In genomic region chr10:98645681-98646122, GRCm38 (mm10) we compare ENCODE assay signal across 11 mouse cellular contexts.
DNase-seq lines count a peak whose midpoint lies in the region; ATAC-seq and TF ChIP-seq lines count a peak whose summit lies in the region.
"Had no signal": no experiment of that assay in that cellular context is flagged by ENCODE, and none has a peak within 500 bp of the region (broad histone marks: within the 10 kb centered on the region; RNA-seq: fewer than 3 reads in every experiment).

No protein-coding gene starts in this region.

- no peak for ATAC-seq in midbrain, embryonic 11.5 days (ENCODE audit: low FRiP score)
- ATAC-seq in forebrain, postnatal 0 days, result peak; percentile 90
- 0 out of 2 replicates have a peak, but pooled peaks have one; percentile 17 for ATAC-seq in neural tube, embryonic 15.5 days (ENCODE audit: low FRiP score)
- no peak for ATAC-seq in heart, embryonic 11.5 days (replicated peaks; ENCODE audit: insufficient number of reproducible peaks, low FRiP score, low TSS enrichment)

- H3K36me3 ChIP-seq in midbrain, embryonic 11.5 days (ENCODE audit: control insufficient read depth, insufficient read depth, low read length), result no peaks in the 10 kb centered on the region
- H3K36me3 ChIP-seq in midbrain, embryonic 10.5 days, result no peaks in the 10 kb centered on the region
- no peaks in the 10 kb centered on the region for H3K36me3 ChIP-seq in forebrain, postnatal 0 days (ENCODE audit: insufficient read depth)
- no peaks in the 10 kb centered on the region for H3K36me3 ChIP-seq in neural tube, embryonic 15.5 days
- H3K36me3 ChIP-seq in heart, embryonic 11.5 days (ENCODE audit: control insufficient read depth, insufficient read depth, low read length), result no peaks in the 10 kb centered on the region
- H3K36me3 ChIP-seq: stomach, embryonic 15.5 days had no signal

- 92% methylated on average over 10 of the region's 10 CpGs for WGBS in midbrain, embryonic 11.5 days
- 88% methylated on average over 10 of the region's 10 CpGs for WGBS in midbrain, embryonic 10.5 days
- WGBS in forebrain, postnatal 0 days, result 66% methylated on average over 10 of the region's 10 CpGs
- WGBS in neural tube, embryonic 15.5 days, result 74% methylated on average over 10 of the region's 10 CpGs
- 72% methylated on average over 10 of the region's 10 CpGs for WGBS in heart, embryonic 11.5 days (ENCODE audit: insufficient replicate concordance)

- H3K9me3 ChIP-seq in midbrain, embryonic 11.5 days (ENCODE audit: control insufficient read depth, low read length), result no peaks in the 10 kb centered on the region
- H3K9me3 ChIP-seq in midbrain, embryonic 10.5 days (replicated peaks), result no peaks in the 10 kb centered on the region
- no peaks in the 10 kb centered on the region for H3K9me3 ChIP-seq in forebrain, postnatal 0 days (ENCODE audit: low read length)
- no peaks in the 10 kb centered on the region for H3K9me3 ChIP-seq in neural tube, embryonic 15.5 days (replicated peaks)
- H3K9me3 ChIP-seq in heart, embryonic 11.5 days (replicated peaks; ENCODE audit: control insufficient read depth, low read length), result no peaks in the 10 kb centered on the region
- H3K9me3 ChIP-seq: stomach, embryonic 15.5 days had no signal

- no peak overlapping the region for H3K9ac ChIP-seq in midbrain, embryonic 11.5 days (ENCODE audit: low read length)
- no peak overlapping the region for H3K9ac ChIP-seq in forebrain, postnatal 0 days
- no peak overlapping the region for H3K9ac ChIP-seq in neural tube, embryonic 15.5 days (replicated peaks)
- H3K9ac ChIP-seq in heart, embryonic 11.5 days (ENCODE audit: low read depth, low read length), result no peak overlapping the region
- H3K9ac ChIP-seq: lung, embryonic 14.5 days; stomach, embryonic 15.5 days had no signal

- no peak overlapping the region for H3K27ac ChIP-seq in midbrain, embryonic 11.5 days (ENCODE audit: low read depth, low read length)
- no peak overlapping the region for H3K27ac ChIP-seq in midbrain, embryonic 10.5 days (replicated peaks)
- peak overlapping the region; percentile 72 for H3K27ac ChIP-seq in forebrain, postnatal 0 days (ENCODE audit: low read depth, low read length)
- no peak overlapping the region for H3K27ac ChIP-seq in neural tube, embryonic 15.5 days (replicated peaks)
- H3K27ac ChIP-seq in heart, embryonic 11.5 days (ENCODE audit: low read depth, low read length), result no peak overlapping the region
- H3K27ac ChIP-seq: kidney, postnatal 0 days; stomach, embryonic 15.5 days had no signal

- H3K4me1 ChIP-seq in midbrain, embryonic 11.5 days (ENCODE audit: control insufficient read depth, insufficient read depth, low read length), result no peaks in the 10 kb centered on the region
- no peaks in the 10 kb centered on the region for H3K4me1 ChIP-seq in midbrain, embryonic 10.5 days
- H3K4me1 ChIP-seq in forebrain, postnatal 0 days (ENCODE audit: insufficient read depth), result peaks cover 12% of the 10 kb centered on the region; the same call in 1 of the 2 replicates
- H3K4me1 ChIP-seq in neural tube, embryonic 15.5 days, result no peaks in the 10 kb centered on the region; the same call in 1 of the 2 replicates
- H3K4me1 ChIP-seq in heart, embryonic 11.5 days (ENCODE audit: control insufficient read depth, insufficient read depth, low read length), result no peaks in the 10 kb centered on the region
- H3K4me1 ChIP-seq: stomach, embryonic 15.5 days had no signal

- DNase-seq in midbrain, embryonic 11.5 days (ENCODE audit: low spot score, missing footprints), result peak; percentile 68
- no peak for DNase-seq in midbrain, embryonic 10.5 days (ENCODE audit: low spot score)
- DNase-seq in cerebellum, adult 8-10 months, result peak; percentile 46
- DNase-seq in forebrain, postnatal 0 days, result peak; percentile 62
- no peak for DNase-seq in lung, postnatal 14 days
- DNase-seq: lung, embryonic 14.5 days; right cerebral cortex, adult 18-20 months had no signal

- no peak overlapping the region for H3K4me2 ChIP-seq in midbrain, embryonic 11.5 days
- H3K4me2 ChIP-seq in forebrain, postnatal 0 days (ENCODE audit: low read depth), result no peak overlapping the region
- no peak overlapping the region for H3K4me2 ChIP-seq in neural tube, embryonic 15.5 days
- no peak overlapping the region for H3K4me2 ChIP-seq in heart, embryonic 11.5 days
- H3K4me2 ChIP-seq: lung, embryonic 14.5 days; stomach, embryonic 15.5 days had no signal

- TF ChIP-seq CTCF in forebrain, postnatal 0 days (IDR thresholded peaks at IDR 0.05; ENCODE audit: low read depth), result no peak

- no peaks in the 10 kb centered on the region for H3K27me3 ChIP-seq in midbrain, embryonic 11.5 days (ENCODE audit: control insufficient read depth, insufficient read depth, low read length)
- no peaks in the 10 kb centered on the region for H3K27me3 ChIP-seq in midbrain, embryonic 10.5 days (ENCODE audit: low read depth, poor library complexity, severe bottlenecking)
- no peaks in the 10 kb centered on the region for H3K27me3 ChIP-seq in forebrain, postnatal 0 days (ENCODE audit: insufficient read depth, low read length)
- no peaks in the 10 kb centered on the region for H3K27me3 ChIP-seq in neural tube, embryonic 15.5 days (replicated peaks)
- H3K27me3 ChIP-seq in heart, embryonic 11.5 days (ENCODE audit: control insufficient read depth, insufficient read depth, low read length), result no peaks in the 10 kb centered on the region
- H3K27me3 ChIP-seq: stomach, embryonic 15.5 days had no signal

- H3K4me3 ChIP-seq in midbrain, embryonic 11.5 days (ENCODE audit: low read depth, low read length), result no peak overlapping the region
- no peak overlapping the region for H3K4me3 ChIP-seq in midbrain, embryonic 10.5 days
- no peak overlapping the region for H3K4me3 ChIP-seq in forebrain, postnatal 0 days (ENCODE audit: low read depth, low read length)
- no peak overlapping the region for H3K4me3 ChIP-seq in neural tube, embryonic 15.5 days (replicated peaks)
- no peak overlapping the region for H3K4me3 ChIP-seq in heart, embryonic 11.5 days (ENCODE audit: low read depth, low read length)
- H3K4me3 ChIP-seq: stomach, embryonic 15.5 days had no signal

Comparison
In these comparisons a context has a peak if more than half of its experiments do, and no peak if none do; other contexts are left out.
1. DNase-seq: peak in midbrain, embryonic 11.5 days (single experiment), cerebellum, adult 8-10 months (single experiment) and forebrain, postnatal 0 days (single experiment); none in midbrain, embryonic 10.5 days (single experiment) and lung, postnatal 14 days (single experiment).
2. ATAC-seq: peak in forebrain, postnatal 0 days (single experiment) and neural tube, embryonic 15.5 days (single experiment); none in midbrain, embryonic 11.5 days (single experiment) and heart, embryonic 11.5 days (single experiment).